In genomic region chr7:130288248-130288647, GRCm38 (mm10) we compare ENCODE assay signal across 12 mouse cellular contexts.
DNase-seq lines count a peak whose midpoint lies in the region; ATAC-seq and TF ChIP-seq lines count a peak whose summit lies in the region.
"Had no signal": no experiment of that assay in that cellular context is flagged by ENCODE, and none has a peak within 500 bp of the region (broad histone marks: within the 10 kb centered on the region; RNA-seq: fewer than 3 reads in every experiment).

No protein-coding gene starts in this region.

- H3K27me3 ChIP-seq in kidney, embryonic 15.5 days, result no peaks in the 10 kb centered on the region
- H3K27me3 ChIP-seq in embryonic facial prominence, embryonic 15.5 days, result no peaks in the 10 kb centered on the region
- H3K27me3 ChIP-seq in limb, embryonic 14.5 days (ENCODE audit: control insufficient read depth, insufficient read depth, low read length), result no peaks in the 10 kb centered on the region
- no peaks in the 10 kb centered on the region for H3K27me3 ChIP-seq in stomach, embryonic 15.5 days (replicated peaks)

- no peak for DNase-seq in kidney, postnatal 36 days
- peak; percentile 50 for DNase-seq in limb, embryonic 14.5 days (ENCODE audit: low spot score)
- DNase-seq in left cerebral cortex, postnatal 36 days (ENCODE audit: low spot score in 2 of 2), result no peak
- no peak for DNase-seq in cerebellum, postnatal 4 days (ENCODE audit: low spot score in 2 of 2)
- DNase-seq: cerebellum, adult 11-12 months; embryo, embryonic 11 days; thymus, adult 2 months had no signal

- WGBS in kidney, embryonic 15.5 days, result 62% methylated on average over 7 of the region's 7 CpGs
- WGBS in embryonic facial prominence, embryonic 15.5 days, result 34% methylated on average over 7 of the region's 7 CpGs
- WGBS in limb, embryonic 14.5 days, result 27% methylated on average over 7 of the region's 7 CpGs
- WGBS in stomach, embryonic 15.5 days, result 49% methylated on average over 7 of the region's 7 CpGs

- H3K9ac ChIP-seq in kidney, embryonic 15.5 days, result no peak overlapping the region
- no peak overlapping the region for H3K9ac ChIP-seq in embryonic facial prominence, embryonic 15.5 days
- no peak overlapping the region for H3K9ac ChIP-seq in limb, embryonic 14.5 days (ENCODE audit: low read depth, low read length, severe bottlenecking)
- no peak overlapping the region for H3K9ac ChIP-seq in stomach, embryonic 15.5 days

- intact Hi-C loops in left cerebral cortex, postnatal 36 days (cut with DNase I), result no loop called here

- TF ChIP-seq POLR2A in limb, embryonic 14.5 days (IDR thresholded peaks at IDR 0.05; ENCODE audit: borderline replicate concordance, extremely low read depth, insufficient read depth, insufficient read length), result no peak

- no peaks in the 10 kb centered on the region for H3K36me3 ChIP-seq in kidney, embryonic 15.5 days
- no peaks in the 10 kb centered on the region for H3K36me3 ChIP-seq in embryonic facial prominence, embryonic 15.5 days
- no peaks in the 10 kb centered on the region for H3K36me3 ChIP-seq in limb, embryonic 14.5 days (ENCODE audit: control insufficient read depth, insufficient read depth, low read length)
- H3K36me3 ChIP-seq in stomach, embryonic 15.5 days, result no peaks in the 10 kb centered on the region

- ATAC-seq in kidney, embryonic 15.5 days (replicated peaks; ENCODE audit: low FRiP score), result 0 out of 2 replicates have a peak, but pooled peaks have one; percentile 17
- ATAC-seq in embryonic facial prominence, embryonic 15.5 days (ENCODE audit: insufficient number of reproducible peaks, low FRiP score, low TSS enrichment, low read depth), result no peak
- no peak for ATAC-seq in limb, embryonic 14.5 days (ENCODE audit: low FRiP score, low read depth)
- ATAC-seq in stomach, embryonic 15.5 days (ENCODE audit: insufficient read depth, low FRiP score, low read depth), result no peak
- ATAC-seq in activated CD4-positive, CD25-positive, alpha-beta regulatory T cell, adult 4 months, result no peak
- ATAC-seq: forebrain, embryonic 16.5 days had no signal

- no peaks in the 10 kb centered on the region for H3K9me3 ChIP-seq in kidney, embryonic 15.5 days (replicated peaks)
- no peaks in the 10 kb centered on the region for H3K9me3 ChIP-seq in embryonic facial prominence, embryonic 15.5 days (replicated peaks)
- H3K9me3 ChIP-seq in limb, embryonic 14.5 days (ENCODE audit: control insufficient read depth, low read length), result no peaks in the 10 kb centered on the region
- no peaks in the 10 kb centered on the region for H3K9me3 ChIP-seq in stomach, embryonic 15.5 days

- H3K27ac ChIP-seq in kidney, embryonic 15.5 days, result 0 out of 2 replicates have a peak overlapping the region, but pooled peaks have one; percentile 22
- H3K27ac ChIP-seq in embryonic facial prominence, embryonic 15.5 days (replicated peaks), result peak overlapping the region; percentile 89
- peak overlapping the region; percentile 74 for H3K27ac ChIP-seq in limb, embryonic 14.5 days (replicated peaks; ENCODE audit: low read depth, low read length)
- H3K27ac ChIP-seq in stomach, embryonic 15.5 days, result peak overlapping the region; percentile 58

- H3K4me3 ChIP-seq in kidney, embryonic 15.5 days (replicated peaks), result no peak overlapping the region
- H3K4me3 ChIP-seq in embryonic facial prominence, embryonic 15.5 days (replicated peaks), result no peak overlapping the region
- H3K4me3 ChIP-seq in limb, embryonic 14.5 days (replicated peaks; ENCODE audit: low read length), result no peak overlapping the region
- no peak overlapping the region for H3K4me3 ChIP-seq in stomach, embryonic 15.5 days (replicated peaks)

- peaks cover 32% of the 10 kb centered on the region for H3K4me1 ChIP-seq in kidney, embryonic 15.5 days
- H3K4me1 ChIP-seq in embryonic facial prominence, embryonic 15.5 days, result peaks cover 62% of the 10 kb centered on the region
- peaks cover 38% of the 10 kb centered on the region for H3K4me1 ChIP-seq in limb, embryonic 14.5 days (ENCODE audit: control insufficient read depth, insufficient read depth, low read length)
- peaks cover 10% of the 10 kb centered on the region; the same call in 1 of the 2 replicates for H3K4me1 ChIP-seq in stomach, embryonic 15.5 days

- H3K4me2 ChIP-seq in kidney, embryonic 15.5 days, result no peak overlapping the region
- peak overlapping the region; percentile 38; the same call in 1 of the 2 replicates for H3K4me2 ChIP-seq in embryonic facial prominence, embryonic 15.5 days (replicated peaks)
- H3K4me2 ChIP-seq in limb, embryonic 14.5 days (replicated peaks; ENCODE audit: low read depth, low read length, severe bottlenecking), result peak overlapping the region; percentile 29; the same call in 1 of the 2 replicates
- H3K4me2 ChIP-seq in stomach, embryonic 15.5 days, result no peak overlapping the region

Comparison
In these comparisons a context has a peak if more than half of its experiments do, and no peak if none do; other contexts are left out.
1. H3K27ac ChIP-seq: peak in every context shown above with its lines; median percentile 89 in embryonic facial prominence, embryonic 15.5 days; 74 in limb, embryonic 14.5 days; 58 in stomach, embryonic 15.5 days; 22 in kidney, embryonic 15.5 days.
2. H3K4me2 ChIP-seq: peak in embryonic facial prominence, embryonic 15.5 days (single experiment) and limb, embryonic 14.5 days (single experiment); none in kidney, embryonic 15.5 days (single experiment) and stomach, embryonic 15.5 days (single experiment).